8 mouse cellular contexts compared by ENCODE assay signal in the genomic region with DNA sequence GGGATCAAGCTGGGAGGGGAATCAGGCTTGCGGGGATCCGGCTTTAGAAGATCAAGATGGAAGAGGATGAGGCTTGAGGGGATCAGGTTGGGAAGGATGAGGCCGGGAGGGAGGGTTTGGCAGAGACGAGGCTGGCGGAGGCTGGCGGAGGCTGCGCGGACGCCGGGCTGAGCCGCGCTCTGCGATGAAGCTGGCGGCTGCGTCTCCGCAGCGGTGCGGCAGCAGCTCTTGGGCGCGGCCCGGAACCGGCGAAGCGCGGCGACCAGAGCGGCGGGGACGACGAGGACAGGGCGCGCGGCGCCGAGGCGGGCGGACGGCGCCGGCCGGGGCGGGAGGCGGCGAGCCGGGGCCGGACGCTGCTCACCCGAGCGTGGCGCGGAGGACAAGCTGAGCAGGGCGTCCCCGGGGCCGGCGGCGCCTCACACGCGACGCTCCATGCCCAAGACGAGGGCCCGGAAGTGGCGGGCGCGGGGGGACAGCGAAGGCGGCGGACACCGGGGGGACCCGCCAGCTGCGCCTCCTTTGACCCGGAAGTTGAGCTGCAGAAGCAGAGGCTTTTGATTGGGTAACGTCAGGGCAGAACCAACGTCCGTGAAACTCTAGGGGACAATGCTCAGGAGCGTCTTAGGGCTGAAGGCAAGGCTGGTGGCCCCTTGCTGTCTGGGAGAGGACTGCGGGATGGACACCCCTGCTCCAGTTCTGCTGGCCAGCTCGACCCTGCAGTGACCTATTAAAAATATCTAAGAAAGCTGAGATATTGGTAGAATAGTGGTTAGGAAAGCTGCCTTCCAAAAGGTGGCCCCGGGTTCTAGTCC. TPM values are rescaled to one million over a fixed set of nuclear protein-coding genes. Genes with fewer than 3 reads are reported as not detected.
DNase-seq lines count a peak whose midpoint lies in the region; ATAC-seq and TF ChIP-seq lines count a peak whose summit lies in the region.

A gene (minus strand): TSS at position 529 of the 815 bp plus-strand sequence.

- peak; percentile 94 for ATAC-seq in Patski
- ATAC-seq in hindbrain, embryonic 13.5 days (ENCODE audit: low FRiP score): peak; percentile 99

- peak within 1 kb of the TSS; percentile 95 for H3K4me2 ChIP-seq in hindbrain, embryonic 13.5 days

- peak within 1 kb of the TSS; percentile 83 for H3K4me3 ChIP-seq in hindbrain, embryonic 13.5 days

- peak within 1 kb of the TSS; percentile 94 for H3K27ac ChIP-seq in hindbrain, embryonic 13.5 days

- no peaks in the 10 kb centered on the region; the same call in 1 of the 2 replicates for H3K36me3 ChIP-seq in hindbrain, embryonic 13.5 days

- in situ Hi-C loops in Patski (cut with MboI; ENCODE audit: low pct_unique_long_range_greater_than_20kb): no loop called here

- no peaks in the 10 kb centered on the region for H3K9me3 ChIP-seq in hindbrain, embryonic 13.5 days

- peak; percentile 69 for DNase-seq in Patski (ENCODE audit: low read depth, low spot score)
- peak; percentile 89 to 91 for DNase-seq in cerebellum, postnatal 14 days
- DNase-seq in frontal cortex, postnatal 14 days (ENCODE audit: low spot score in 2 of 2): peak; percentile 83 to 92
- peak; percentile 78 to 80 for DNase-seq in layer of hippocampus, postnatal 25 days (ENCODE audit: extremely low spot score in 1 of 2, low spot score in 1 of 2)
- DNase-seq in lung, postnatal 25 days (ENCODE audit: low spot score): peak; percentile 95
- peak; percentile 93 for DNase-seq in retina, embryonic 14.5 days (ENCODE audit: low spot score)
- DNase-seq in thymus, postnatal 4 days: peak; percentile 89

- H3K27me3 ChIP-seq in Patski: no peaks in the 10 kb centered on the region
- no peaks in the 10 kb centered on the region for H3K27me3 ChIP-seq in hindbrain, embryonic 13.5 days

- under 1% methylated on average over 67 of the region's 78 CpGs for WGBS in hindbrain, embryonic 13.5 days

- H3K4me1 ChIP-seq in hindbrain, embryonic 13.5 days (replicated peaks): peaks cover 46% of the 10 kb centered on the region

- CTCF ChIA-PET in Patski (lab: Charles Lee): interaction anchor here (0.8 to 3.0 kb wide), 4 partner anchors 11 to 37 kb away, joined by 3 to 24 read pairs (median 4); a partner anchor contains a TSS

- POLR2A ChIA-PET in Patski (lab: Charles Lee): interaction anchor here (0.7 to 3.1 kb wide), 7 partner anchors 9 to 238 kb away, joined by 3 to 26 read pairs (median 3); a partner anchor contains a TSS

- TF ChIP-seq CTCF in Patski (IDR thresholded peaks at IDR 0.05): no peak

- H3K9ac ChIP-seq in hindbrain, embryonic 13.5 days: peak within 1 kb of the TSS; percentile 91

RNA-seq across cellular contexts. Expression of the gene that starts here (rescaled TPM):
- polyA plus RNA-seq in Patski (2021): 58.5 TPM
- polyA plus RNA-seq in hindbrain, embryonic 13.5 days (2015; fragmentation: Nextera tagmentation; extraction: Ambion mirVana): 24.5 and 26.5 TPM in 2 replicates
- total RNA-seq in layer of hippocampus, postnatal 25 days (2021): 10 to 100 TPM; 64.7 to 67.3 TPM

Comparison
In these comparisons a context has a peak if more than half of its experiments do, and no peak if none do; other contexts are left out.
1. Peak in every context shown above with its lines: DNase-seq, ATAC-seq, H3K4me3 ChIP-seq and H3K27ac ChIP-seq.